Mouse (Mus musculus) gastrocnemius, postnatal 4 days (tissue): ENCODE data around the gene Cplx3. TPM values are rescaled to one million over a fixed set of nuclear protein-coding genes. Genes with fewer than 3 reads are reported as not detected.

Experiments
- DNase-seq, 2 experiments: peaks; one replicate each; pipeline ENCODE4 v3.0.0; 2021 to 2022; ENCODE audit warnings: low spot score in 2 of 2, mixed read lengths in 2 of 2
- total RNA-seq, 2 experiments: library from RNA; stranded (reverse); gene quantifications; 2 replicates each; pipeline ENCODE4 v1.2.3; 2021

Cplx3 gene
- total RNA-seq, 2 experiments from 2014 or later = not detected

- DNase-seq = peak; percentile 82 to 94
These were observed 45.0 kb downstream of the Cplx3 start, which contains the start of gene Scamp2 for GRCm38 (mm10) chr9:57560861-57561710. Gene Scamp2, plus strand, starts transcription at chr9:57560943.

GRCm38 (mm10) chr9:57560263-57560662 is 45.8 kb downstream of the Cplx3 start:
- DNase-seq = no peak

- DNase-seq = no peak
These were observed 46.5 kb downstream of the Cplx3 start for GRCm38 (mm10) chr9:57559568-57559967.

- no peak for DNase-seq
These were observed 47.5 kb downstream of the Cplx3 start for GRCm38 (mm10) chr9:57558625-57559024.

- DNase-seq = no peak
These were observed 48.9 kb downstream of the Cplx3 start for GRCm38 (mm10) chr9:57557215-57557614.

GRCm38 (mm10) chr9:57554753-57555152 is 51.3 kb downstream of the Cplx3 start:
- no peak for DNase-seq

GRCm38 (mm10) chr9:57553119-57553518 is 53.0 kb downstream of the Cplx3 start:
- DNase-seq = no peak

- DNase-seq = peak in 1 of 2 experiments; percentile 62
These were observed 53.8 kb downstream of the Cplx3 start, which contains the start of gene Mpi for GRCm38 (mm10) chr9:57552139-57552887. Gene Mpi, minus strand, starts transcription at chr9:57552763.

GRCm38 (mm10) chr9:57550126-57550862 is 55.8 kb downstream of the Cplx3 start:
- no peak for DNase-seq

Other genes with a start within 250 kb of the Cplx3 start
- gene Ppcdc, start 166.2 kb downstream of the Cplx3 start, total RNA-seq = 10 to 100 TPM in 1 of 2 experiments, 1 to 10 TPM in 1; 8.3 to 11.7 TPM
- gene Scamp5, start 138.2 kb downstream of the Cplx3 start, total RNA-seq = 10 to 100 TPM; 13.3 to 14.5 TPM
- gene Rpp25, start 102.3 kb downstream of the Cplx3 start, total RNA-seq = under 1 TPM in 1 of 2 experiments, not detected in 1; 0.26 TPM
- gene Cox5a, start 85.0 kb downstream of the Cplx3 start, total RNA-seq = 100 to 1,000 TPM; 639 to 672 TPM
- 10 to 100 TPM; 12.3 to 14.0 TPM for gene Fam219b, start 68.8 kb downstream of the Cplx3 start, total RNA-seq
- gene Mpi, start 53.5 kb downstream of the Cplx3 start, total RNA-seq = 100 to 1,000 TPM; 112 to 115 TPM
- 10 to 100 TPM; 68.2 to 75.6 TPM for gene Scamp2, start 45.3 kb downstream of the Cplx3 start, total RNA-seq
- 10 to 100 TPM; 14.3 to 15.3 TPM for gene Ulk3, start 16.8 kb downstream of the Cplx3 start, total RNA-seq
- not detected for gene Lman1l, start 14.5 kb upstream of the Cplx3 start, total RNA-seq
- gene Csk, start 47.4 kb upstream of the Cplx3 start, total RNA-seq = 10 to 100 TPM; 39.5 to 42.9 TPM
- under 1 TPM in 1 of 2 experiments, not detected in 1; 0.16 TPM for gene Cyp1a2, start 77.4 kb upstream of the Cplx3 start, total RNA-seq
- not detected for gene Cyp1a1, start 81.6 kb upstream of the Cplx3 start, total RNA-seq
- gene Edc3, start 102.3 kb upstream of the Cplx3 start, total RNA-seq = 10 to 100 TPM; 11.8 to 12.5 TPM
- 10 to 100 TPM; 52.7 to 58.9 TPM for gene Clk3, start 159.6 kb upstream of the Cplx3 start, total RNA-seq
- gene Arid3b, start 230.5 kb upstream of the Cplx3 start, total RNA-seq = 1 to 10 TPM; 4.5 to 7.2 TPM